Mouse (Mus musculus): Measurements from ENCODE around the gene Gm43517. TPM values are rescaled to one million over a fixed set of nuclear protein-coding genes. Genes with fewer than 3 reads are reported as not detected.

The Gm43517 gene
- polyA plus RNA-seq, 1 experiment from 2014 or later = 1.9 TPM

DNA sequence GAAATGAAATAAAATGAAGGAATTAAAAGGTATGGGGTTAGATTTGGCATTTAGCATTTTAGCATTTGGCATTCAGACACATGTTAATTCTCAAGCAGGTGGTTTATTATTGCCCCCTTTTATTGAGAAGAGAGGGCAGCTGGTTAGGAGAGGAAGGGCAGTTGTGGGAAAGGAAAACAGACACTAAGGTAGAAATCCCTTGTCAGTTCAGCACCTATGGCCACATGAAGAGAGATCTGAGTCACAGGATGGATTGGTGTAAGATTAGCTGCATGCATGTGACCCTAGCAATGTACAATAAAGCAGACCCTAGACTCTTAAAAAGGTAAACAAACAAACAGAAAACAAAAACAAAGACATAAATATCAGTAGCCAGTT is 13.2 kb downstream of the Gm43517 start:
- H3K9me3 ChIP-seq = no peaks in the 10 kb centered on the region
- no peak for ATAC-seq (ENCODE audit: low FRiP score)
- peaks cover 12% of the 10 kb centered on the region for H3K4me1 ChIP-seq
- no peaks in the 10 kb centered on the region for H3K36me3 ChIP-seq (replicated peaks)
- H3K4me2 ChIP-seq = peak overlapping the region; percentile 37
- H3K4me3 ChIP-seq (replicated peaks) = 0 out of 2 replicates have a peak overlapping the region, but pooled peaks have one; percentile 0
- H3K9ac ChIP-seq = peak overlapping the region; percentile 17; the same call in 1 of the 2 replicates
- peak overlapping the region; percentile 87 for H3K27ac ChIP-seq
- peaks cover 23% of the 10 kb centered on the region for H3K27me3 ChIP-seq

DNA sequence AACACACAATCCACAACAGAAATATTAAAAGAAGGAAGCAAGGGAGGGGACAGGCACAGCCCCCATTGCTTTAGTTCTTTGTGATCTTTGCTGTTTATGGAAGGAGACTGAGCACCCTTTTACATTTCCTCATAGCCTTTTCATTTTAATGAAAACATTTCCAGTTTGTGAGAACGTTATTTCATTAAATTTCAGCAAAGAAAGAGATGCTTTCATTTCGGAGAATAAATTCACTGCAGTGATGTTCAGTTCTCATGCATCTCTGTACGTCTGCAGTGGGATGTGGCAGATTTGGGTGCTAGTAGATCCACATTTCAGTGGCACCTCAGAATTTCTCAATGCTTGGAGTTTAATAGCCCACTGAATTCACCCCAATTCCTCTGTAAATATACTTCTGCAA is 13.7 kb downstream of the Gm43517 start:
- Histone ChIP-seq H3K9me3 (no peaks in the 10 kb centered on the region), H3K4me3 (replicated peaks) (no peak overlapping the region; the same call in 1 of the 2 replicates), H3K4me1 (peaks cover 12% of the 10 kb centered on the region), H3K9ac (peak overlapping the region; percentile 44), H3K4me2 (peak overlapping the region; percentile 44), H3K27me3 (peaks cover 23% of the 10 kb centered on the region), H3K36me3 (replicated peaks) (no peaks in the 10 kb centered on the region), H3K27ac (peak overlapping the region; percentile 76)
- WGBS = 5% methylated on average over 3 of the region's 3 CpGs
- ATAC-seq (ENCODE audit: low FRiP score) = no peak

DNA sequence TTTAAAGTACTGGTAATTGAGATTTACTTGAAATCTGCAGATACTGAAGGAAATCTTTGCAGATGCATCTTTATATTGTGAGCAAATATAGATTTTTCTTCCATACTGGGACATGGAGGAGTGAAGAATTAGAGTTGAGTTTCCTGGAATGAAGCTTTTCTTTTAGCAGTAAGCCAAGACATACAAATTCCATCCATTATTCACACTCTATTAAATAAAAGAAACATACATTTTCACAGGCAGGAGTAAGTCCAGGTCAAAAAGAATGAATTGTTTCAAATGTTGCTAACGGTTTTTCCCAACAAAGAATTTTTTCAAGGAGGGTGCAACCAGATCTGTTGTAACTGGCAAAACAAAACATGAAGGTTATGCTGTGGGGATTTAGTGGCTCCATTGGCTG is 14.6 kb downstream of the Gm43517 start:
- Histone ChIP-seq H3K9ac (peak overlapping the region; percentile 98), H3K4me1 (peaks cover 12% of the 10 kb centered on the region), H3K4me3 (replicated peaks) (peak overlapping the region; percentile 63), H3K4me2 (peak overlapping the region; percentile 90), H3K27ac (peak overlapping the region; percentile 100), H3K27me3 (peaks cover 23% of the 10 kb centered on the region), H3K36me3 (replicated peaks) (no peaks in the 10 kb centered on the region), H3K9me3 (no peaks in the 10 kb centered on the region)
- ATAC-seq (ENCODE audit: low FRiP score) = no peak
- WGBS = 2% methylated on average over 1 of the region's 1 CpGs

DNA sequence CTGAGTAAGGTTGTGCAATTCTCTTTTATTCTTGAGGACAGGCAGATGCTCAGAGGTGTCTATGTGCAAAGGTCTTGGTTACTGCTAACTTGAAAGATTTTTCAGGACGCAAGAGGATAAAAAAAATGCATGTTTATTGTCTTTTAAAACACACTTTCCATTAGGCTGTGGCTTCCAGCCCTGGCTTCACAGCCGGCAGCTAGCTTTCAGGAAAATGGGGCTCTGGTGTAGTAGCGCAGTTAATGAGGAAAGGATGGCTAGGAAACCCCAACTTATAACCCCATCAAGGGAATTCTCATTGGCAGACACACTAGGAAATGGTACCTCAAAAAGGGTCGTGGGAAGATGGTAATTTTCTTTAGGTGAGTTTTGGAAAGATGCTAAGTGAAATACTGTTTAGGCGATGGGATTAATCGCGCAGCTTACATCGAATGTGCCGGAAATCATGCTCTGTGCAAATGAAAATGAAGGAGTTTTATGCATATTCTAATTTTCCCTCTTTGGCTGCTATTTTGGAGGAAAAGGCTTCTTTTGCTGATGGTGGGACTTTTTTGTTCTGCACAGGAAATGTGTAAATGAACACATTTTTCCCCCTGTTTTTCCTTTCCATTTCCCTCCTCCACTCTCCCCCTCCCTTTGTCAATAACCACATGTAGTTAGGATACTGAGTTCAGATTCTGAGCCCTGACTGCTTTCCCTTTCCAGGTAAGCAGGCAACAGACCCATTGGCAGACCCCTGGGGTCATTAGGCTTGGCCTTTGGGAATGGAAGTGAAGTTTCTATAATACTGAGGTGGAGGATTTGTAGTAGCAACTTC is 15.3 kb downstream of the Gm43517 start:
- ATAC-seq (ENCODE audit: low FRiP score) = peak; percentile 55; the same call in 1 of the 2 replicates
- peak overlapping the region; percentile 100 for H3K27ac ChIP-seq
- under 1% methylated on average over 9 of the region's 9 CpGs for WGBS
- no peaks in the 10 kb centered on the region for H3K36me3 ChIP-seq (replicated peaks)
- peaks cover 12% of the 10 kb centered on the region for H3K4me1 ChIP-seq
- H3K4me2 ChIP-seq = peak overlapping the region; percentile 90
- H3K9me3 ChIP-seq = no peaks in the 10 kb centered on the region
- peak overlapping the region; percentile 63 for H3K4me3 ChIP-seq (replicated peaks)
- H3K9ac ChIP-seq = peak overlapping the region; percentile 98
- peaks cover 20% of the 10 kb centered on the region for H3K27me3 ChIP-seq

DNA sequence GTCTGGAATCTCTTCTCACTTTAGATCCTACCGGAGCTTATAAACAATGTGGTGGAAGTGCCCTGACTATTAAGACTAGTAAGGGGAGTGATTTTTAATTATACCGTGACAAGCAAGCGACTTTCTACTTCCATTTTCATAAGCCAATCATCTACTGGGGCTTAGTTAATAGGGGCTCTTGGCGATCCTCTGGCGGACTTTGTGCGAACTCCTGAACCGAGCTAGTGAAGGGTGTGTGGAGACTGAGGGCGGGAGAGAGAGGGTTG is 15.8 kb downstream of the Gm43517 start:
- peak overlapping the region; percentile 100 for H3K27ac ChIP-seq
- peaks cover 12% of the 10 kb centered on the region for H3K4me1 ChIP-seq
- H3K27me3 ChIP-seq = peaks cover 20% of the 10 kb centered on the region
- H3K4me2 ChIP-seq = peak overlapping the region; percentile 90
- no peaks in the 10 kb centered on the region for H3K36me3 ChIP-seq (replicated peaks)
- H3K9me3 ChIP-seq = no peaks in the 10 kb centered on the region
- WGBS = 0% methylated on average over 8 of the region's 8 CpGs
- peak overlapping the region; percentile 63 for H3K4me3 ChIP-seq (replicated peaks)
- H3K9ac ChIP-seq = peak overlapping the region; percentile 98
- peak; percentile 92 for ATAC-seq (ENCODE audit: low FRiP score)

DNA sequence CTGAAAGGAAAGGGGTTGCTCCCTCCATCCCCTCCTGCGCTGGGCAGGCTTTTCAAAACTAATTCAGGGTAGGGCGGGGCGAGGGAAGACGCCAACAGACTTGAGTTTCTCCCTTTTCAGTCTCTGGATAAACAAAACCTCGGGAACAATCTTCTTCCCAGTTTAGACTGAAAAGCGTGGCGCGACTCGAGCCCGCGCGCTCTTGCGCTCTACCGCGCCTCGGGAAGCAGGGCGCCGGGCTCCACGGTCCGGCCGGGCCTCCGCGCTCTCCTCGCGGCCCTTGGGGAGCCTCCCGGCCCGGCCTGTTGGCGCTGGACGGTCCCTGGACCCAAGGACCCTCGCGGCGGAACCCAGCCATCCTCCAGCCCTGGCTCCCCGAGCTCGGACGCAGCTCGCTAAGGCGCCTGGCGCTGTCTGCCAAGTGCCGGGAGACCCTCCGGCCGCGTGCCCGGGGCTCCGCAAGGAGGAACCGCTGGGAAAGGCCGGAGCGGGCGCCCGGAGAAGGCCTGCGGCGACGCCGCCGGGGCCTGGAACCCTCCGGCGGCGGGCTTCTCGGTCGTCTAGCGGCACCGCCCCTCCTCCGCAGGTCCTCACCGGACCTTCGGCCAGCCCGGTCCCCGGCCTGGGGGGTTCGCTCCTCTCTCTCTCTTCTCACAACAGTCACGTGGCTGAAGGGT is 16.3 kb downstream of the Gm43517 start:
- Histone ChIP-seq H3K27ac (peak overlapping the region; percentile 100), H3K4me2 (peak overlapping the region; percentile 90), H3K9ac (peak overlapping the region; percentile 98), H3K4me3 (replicated peaks) (peak overlapping the region; percentile 63), H3K27me3 (peaks cover 20% of the 10 kb centered on the region), H3K36me3 (replicated peaks) (no peaks in the 10 kb centered on the region), H3K4me1 (peaks cover 12% of the 10 kb centered on the region), H3K9me3 (no peaks in the 10 kb centered on the region)
- ATAC-seq (ENCODE audit: low FRiP score) = peak; percentile 78
- WGBS = under 1% methylated on average over 59 of the region's 68 CpGs

DNA sequence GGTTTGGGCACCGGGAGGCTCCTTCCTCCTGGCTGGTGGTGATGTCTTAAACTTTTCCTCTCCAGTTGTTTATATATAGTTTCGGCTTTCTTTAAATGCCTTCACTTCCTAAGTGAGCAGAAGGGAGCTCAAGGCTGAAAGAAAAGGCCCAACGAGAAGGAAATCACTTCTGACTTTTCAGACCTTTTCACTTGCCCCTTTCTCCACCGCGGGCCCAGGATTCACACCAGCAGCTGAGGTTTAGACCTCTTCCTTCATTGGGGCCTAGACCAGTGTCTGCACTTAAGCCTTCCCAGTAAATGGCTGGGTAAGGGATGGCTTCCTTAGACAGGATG is 16.8 kb downstream of the Gm43517 start:
- no peaks in the 10 kb centered on the region for H3K9me3 ChIP-seq
- peak overlapping the region; percentile 63 for H3K4me3 ChIP-seq (replicated peaks)
- peak overlapping the region; percentile 98 for H3K9ac ChIP-seq
- WGBS = 1% methylated on average over 5 of the region's 5 CpGs
- H3K36me3 ChIP-seq (replicated peaks) = no peaks in the 10 kb centered on the region
- H3K4me1 ChIP-seq = peaks cover 12% of the 10 kb centered on the region
- peak overlapping the region; percentile 90 for H3K4me2 ChIP-seq
- ATAC-seq (ENCODE audit: low FRiP score) = no peak
- H3K27me3 ChIP-seq = peaks cover 20% of the 10 kb centered on the region
- peak overlapping the region; percentile 100 for H3K27ac ChIP-seq

DNA sequence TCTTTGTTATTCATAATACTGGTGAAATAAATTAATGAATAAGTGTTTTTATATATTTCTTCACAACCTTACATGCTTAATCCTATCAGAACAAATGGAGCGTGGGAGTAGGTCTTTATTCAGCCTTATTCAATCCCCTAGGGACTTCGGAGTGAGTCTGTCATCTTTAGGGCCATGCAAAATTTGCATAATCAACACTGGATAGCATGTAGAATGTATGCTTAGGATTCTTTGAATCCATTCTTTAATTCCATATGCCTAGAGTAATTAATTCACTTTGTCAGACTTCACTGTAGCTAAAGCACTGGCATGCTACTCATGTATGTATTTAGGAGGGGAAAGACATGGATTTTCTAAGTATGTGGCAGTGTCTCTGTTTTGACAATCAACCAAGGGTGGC is 24.9 kb downstream of the Gm43517 start:
- Histone ChIP-seq H3K36me3 (replicated peaks) (no peaks in the 10 kb centered on the region), H3K27ac (peak overlapping the region; percentile 59; the same call in 1 of the 2 replicates), H3K4me1 (peaks cover 6% of the 10 kb centered on the region; the same call in 1 of the 2 replicates), H3K4me3 (replicated peaks) (no peak overlapping the region), H3K9ac (no peak overlapping the region), H3K4me2 (no peak overlapping the region), H3K9me3 (no peaks in the 10 kb centered on the region), H3K27me3 (no peaks in the 10 kb centered on the region)
- ATAC-seq (ENCODE audit: low FRiP score) = peak; percentile 81; the same call in 1 of the 2 replicates
- 15% methylated on average over 2 of the region's 2 CpGs for WGBS

DNA sequence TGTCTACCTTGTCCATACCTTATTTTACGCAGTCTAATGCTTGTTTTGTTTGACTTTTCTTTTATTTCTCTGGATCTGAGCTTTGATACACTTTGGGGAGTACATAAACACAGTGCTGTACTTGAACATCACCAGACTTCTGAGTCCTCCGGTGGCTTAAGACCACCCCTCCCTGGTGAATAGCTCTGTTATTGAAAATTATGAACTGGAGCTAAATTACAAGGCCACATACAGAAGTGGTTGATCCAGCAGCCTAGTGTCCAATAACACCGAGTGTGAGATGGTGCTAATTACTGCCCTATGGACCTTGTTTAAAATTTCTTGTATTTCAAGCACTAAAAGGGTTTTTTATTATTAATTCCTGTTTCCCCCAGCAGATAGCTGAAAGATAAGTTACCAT is 33.0 kb downstream of the Gm43517 start:
- WGBS = 73% methylated on average over 3 of the region's 3 CpGs
- ATAC-seq (ENCODE audit: low FRiP score) = no peak
- Histone ChIP-seq H3K4me3 (replicated peaks) (no peak overlapping the region), H3K27ac (no peak overlapping the region), H3K36me3 (replicated peaks) (no peaks in the 10 kb centered on the region), H3K4me1 (no peaks in the 10 kb centered on the region), H3K9ac (no peak overlapping the region), H3K9me3 (no peaks in the 10 kb centered on the region), H3K27me3 (no peaks in the 10 kb centered on the region), H3K4me2 (no peak overlapping the region)

Other genes starting within 250 kb of the Gm43517 start
- gene Foxg1, start 2.5 kb upstream of the Gm43517 start, polyA plus RNA-seq (2016; fragmentation: Nextera tagmentation; extraction: Ambion mirVana) = 59.7 and 68.4 TPM in 2 replicates

Measured in forebrain, embryonic 12.5 days (tissue).